Mouse (Mus musculus) adrenal gland, postnatal 36 days (tissue): ENCODE measurements around the gene Rgs16. TPM values are rescaled to one million over a fixed set of nuclear protein-coding genes. Genes with fewer than 3 reads are reported as not detected.
A peak's percentile ranks its signal among the peaks of the same experiment; 100 is the strongest.

Experiments used
- DNase-seq, 2 experiments: peaks; one replicate each; pipeline ENCODE4 v3.0.0; 2021; ENCODE audit warnings: mixed read lengths in 1 of 2
- total RNA-seq, 2 experiments: library from RNA; stranded (reverse); gene quantifications; 2 replicates each; pipeline ENCODE4 v1.2.3; 2021

Gene Rgs16
- total RNA-seq, 2 experiments from 2014 or later: 1.3 to 2.7 TPM

GRCm38 (mm10) chr1:153720935-153721334 is 19.2 kb upstream of the Rgs16 start:
- DNase-seq: peak; percentile 36 to 56

- no peak for DNase-seq
Observed at GRCm38 (mm10) chr1:153721565-153722310, 18.4 kb upstream of the Rgs16 start.

- no peak for DNase-seq
Observed at GRCm38 (mm10) chr1:153723426-153723825, 16.7 kb upstream of the Rgs16 start.

DNA sequence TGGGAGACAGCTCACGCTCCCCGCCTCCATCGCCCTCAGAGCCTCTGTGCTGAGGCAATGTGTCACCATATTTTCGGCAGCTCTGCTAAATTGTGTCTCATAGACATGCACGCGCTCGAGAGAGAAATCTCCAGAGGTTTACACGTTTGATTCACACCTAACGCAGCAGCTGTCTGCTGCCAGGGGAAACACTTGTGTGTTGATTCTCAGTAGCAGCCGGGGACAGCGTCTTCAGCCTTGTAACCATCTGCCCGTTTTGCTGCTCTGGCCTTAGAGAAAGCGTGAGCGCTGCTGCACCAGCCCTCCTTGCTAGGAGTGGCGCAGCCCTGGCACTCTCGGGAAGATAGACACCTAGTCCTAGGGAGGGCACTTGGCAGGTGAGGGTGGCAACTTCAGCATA is 13.5 kb upstream of the Rgs16 start:
- no peak for DNase-seq

- no peak for DNase-seq
Observed at GRCm38 (mm10) chr1:153729806-153730205, 10.3 kb upstream of the Rgs16 start.

DNA sequence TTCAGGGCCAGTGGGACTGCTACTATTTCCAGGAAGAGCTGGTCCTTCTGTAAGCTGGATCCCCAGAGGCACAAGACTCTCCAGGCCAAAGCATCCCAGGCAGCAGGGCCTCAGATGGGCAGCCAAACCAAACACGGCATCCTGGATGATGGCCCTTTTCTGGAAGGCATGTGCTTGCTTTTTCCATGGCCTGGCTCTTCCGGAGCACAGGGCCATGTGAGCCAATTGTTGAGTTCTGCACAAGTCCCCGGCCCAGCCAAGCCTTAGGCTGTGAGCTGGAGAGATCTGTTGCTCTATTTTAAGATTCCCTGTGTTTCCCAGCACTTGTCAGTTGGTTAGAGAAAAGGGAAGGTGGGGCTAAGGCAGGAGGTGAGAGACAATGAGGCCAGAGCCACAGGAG is 9.5 kb upstream of the Rgs16 start:
- DNase-seq: peak in 1 of 2 experiments; percentile 46

DNA sequence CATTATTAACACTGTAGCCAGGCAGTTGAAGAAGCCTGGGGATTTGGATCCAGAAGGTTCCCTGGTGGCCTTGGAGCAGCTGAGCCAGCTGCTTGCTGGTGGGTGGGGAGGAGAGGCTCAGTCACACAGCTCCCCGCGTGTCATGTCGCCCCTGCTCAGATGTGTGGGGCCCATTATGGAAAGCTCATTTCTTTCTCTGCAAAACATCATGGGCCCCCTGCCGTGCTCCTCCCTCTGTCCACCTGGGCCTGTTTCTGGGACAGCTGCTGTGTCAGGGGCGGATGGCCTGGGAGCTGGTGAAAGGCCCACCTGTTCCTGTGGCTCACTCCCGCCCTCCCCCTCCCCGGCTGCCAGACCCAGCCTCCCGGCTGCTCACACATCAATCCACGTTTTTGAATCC is 7.0 kb upstream of the Rgs16 start:
- no peak for DNase-seq

- no peak for DNase-seq
Observed at GRCm38 (mm10) chr1:153734866-153735265, 5.3 kb upstream of the Rgs16 start.

DNA sequence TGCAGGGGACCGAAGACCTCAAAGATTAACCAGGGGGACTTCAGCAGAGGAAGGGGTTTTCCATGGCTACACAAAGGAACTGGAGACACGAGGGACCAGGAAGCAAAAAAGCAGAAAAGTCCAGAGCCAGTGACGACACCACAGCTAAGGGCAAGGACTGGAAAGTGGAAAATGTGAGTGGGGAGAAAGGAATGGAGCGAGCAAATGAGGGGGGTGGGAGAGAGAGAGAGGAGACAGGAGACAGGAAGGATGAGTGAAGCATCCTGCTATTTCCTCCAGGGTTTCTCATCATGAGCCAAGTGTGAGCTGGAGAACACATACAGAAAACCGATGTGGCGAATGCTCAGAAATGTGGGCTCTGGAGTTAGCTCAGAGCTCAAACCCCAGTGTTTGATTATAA is 4.1 kb upstream of the Rgs16 start:
- no peak for DNase-seq

DNA sequence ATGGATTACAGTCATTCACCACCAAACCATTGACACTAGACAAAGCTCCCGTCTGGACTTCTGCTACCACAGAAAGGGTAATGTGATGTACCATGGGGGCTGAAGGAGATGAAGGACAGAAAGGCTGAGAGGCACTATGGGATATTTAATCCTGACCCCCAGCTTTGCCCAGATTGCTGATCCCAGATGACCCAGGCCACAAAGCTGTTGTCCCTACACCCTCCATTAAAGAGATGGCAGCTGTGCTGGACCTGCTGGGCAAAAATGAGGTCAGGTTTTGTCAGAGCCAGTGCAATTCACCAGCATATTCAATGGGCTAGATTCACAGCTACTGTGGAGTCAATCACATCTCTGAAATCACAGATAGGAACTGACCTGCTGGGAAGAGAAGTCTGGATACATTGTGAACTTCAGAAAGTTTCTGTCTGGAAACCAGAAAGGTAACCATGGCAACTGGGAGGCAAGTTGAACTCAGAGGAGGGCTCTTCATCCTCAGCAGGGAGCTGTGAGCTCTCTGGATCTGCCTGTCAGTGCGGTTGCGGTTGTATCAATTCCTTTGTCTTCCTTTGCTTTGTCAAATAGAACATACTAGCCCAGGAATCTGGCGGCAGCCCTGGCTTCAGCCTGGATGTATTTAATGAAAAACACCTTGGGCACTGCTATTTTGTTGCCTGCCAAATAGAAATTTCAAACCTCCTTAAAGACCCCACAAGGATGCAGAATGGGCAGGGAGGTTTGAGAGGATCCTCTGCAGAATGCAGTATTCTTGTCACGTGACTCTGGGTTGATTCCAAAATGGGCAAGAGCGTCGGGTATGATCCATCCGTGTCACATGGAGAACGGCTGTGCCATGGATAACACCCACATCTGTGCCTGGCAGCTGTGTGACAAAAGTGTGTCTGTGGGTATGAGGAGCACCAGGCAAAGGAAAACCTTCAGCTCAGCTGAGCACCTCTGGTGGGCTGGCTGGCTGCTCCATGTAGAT is 2.8 kb upstream of the Rgs16 start:
- no peak for DNase-seq

DNA sequence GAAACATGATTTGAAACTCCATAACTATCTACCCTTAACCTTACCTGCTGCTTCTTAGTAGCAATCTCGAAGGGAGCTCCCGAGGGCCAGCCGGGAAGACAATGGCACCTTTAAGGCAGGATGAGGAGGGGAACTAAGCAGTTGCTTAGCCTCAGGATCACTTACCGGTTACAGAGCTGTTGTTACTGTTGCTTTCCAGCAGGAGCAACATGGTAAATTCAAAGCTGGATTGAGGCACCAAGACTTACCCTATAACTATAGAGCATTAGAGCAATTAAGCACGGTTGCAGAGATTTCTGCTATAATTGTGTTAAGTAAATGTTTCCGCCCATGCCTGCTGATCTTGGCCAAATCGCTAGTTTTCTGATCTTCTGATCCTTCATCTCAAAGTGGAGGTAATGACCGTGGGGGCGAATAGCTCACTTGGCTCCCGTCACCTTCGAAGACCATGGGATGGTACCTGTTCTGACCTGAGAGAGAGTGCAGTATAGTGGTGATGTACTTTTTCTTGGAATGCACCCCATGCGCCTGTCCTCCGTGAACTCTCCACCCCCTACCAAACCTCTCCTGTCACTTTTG is 623 bp upstream of the Rgs16 start:
- DNase-seq: no peak

GRCm38 (mm10) chr1:153740775-153741400 is 739 bp downstream of the Rgs16 start:
- no peak for DNase-seq

GRCm38 (mm10) chr1:153741551-153742316 is 1.6 kb downstream of the Rgs16 start:
- DNase-seq: no peak

GRCm38 (mm10) chr1:153742374-153743155 is 2.4 kb downstream of the Rgs16 start:
- peak; percentile 78 to 84 for DNase-seq

DNA sequence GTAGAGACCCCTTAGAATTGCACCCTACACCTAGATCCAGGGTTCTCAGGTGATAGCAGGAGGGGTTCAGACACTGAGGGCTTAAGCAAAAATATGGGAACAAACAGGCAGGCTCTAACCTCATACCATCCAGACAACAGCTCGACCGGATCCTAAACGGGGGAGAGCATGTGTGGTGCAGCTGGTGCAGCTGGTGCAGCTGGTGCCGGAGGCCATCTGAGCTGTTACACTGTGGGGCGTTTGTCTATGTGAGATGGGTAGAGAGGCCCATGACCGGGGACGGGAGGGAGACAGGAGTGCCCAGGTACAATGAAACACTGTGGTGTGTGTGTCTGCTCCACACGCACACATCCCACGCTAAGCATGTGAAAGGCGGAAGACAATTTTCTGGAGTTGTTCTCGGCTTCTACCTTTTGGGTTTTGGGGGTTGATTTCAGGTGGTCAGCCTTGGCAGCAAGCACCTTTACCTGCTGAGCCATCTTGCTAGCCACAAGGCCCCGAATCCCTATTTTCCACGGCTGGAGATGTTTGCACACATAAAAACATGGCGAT is 6.0 kb downstream of the Rgs16 start:
- no peak for DNase-seq

DNA sequence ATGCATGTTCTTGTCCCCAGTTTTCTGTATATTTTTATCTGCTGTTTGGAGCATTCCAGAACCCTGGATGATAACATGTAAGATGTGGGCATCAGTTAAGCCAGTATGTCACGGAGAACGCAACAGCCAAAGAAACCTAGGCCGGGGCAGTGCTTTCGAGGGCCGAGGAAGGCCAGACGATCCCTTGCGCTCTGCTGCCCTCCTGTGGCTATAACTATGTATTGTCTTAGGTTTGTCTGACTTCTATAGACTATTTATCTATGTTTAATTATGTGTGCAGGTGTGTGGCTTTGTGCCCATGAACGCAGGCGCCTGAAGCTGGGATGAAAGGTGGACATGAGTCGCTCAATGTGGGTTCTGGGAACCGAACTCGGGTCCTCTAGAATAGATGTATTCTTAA is 6.6 kb downstream of the Rgs16 start:
- peak; percentile 73 to 83 for DNase-seq

- DNase-seq: no peak
Observed at GRCm38 (mm10) chr1:153747861-153748530, 7.8 kb downstream of the Rgs16 start.

GRCm38 (mm10) chr1:153748549-153748948 is 8.4 kb downstream of the Rgs16 start:
- peak; percentile 69 to 85 for DNase-seq

DNA sequence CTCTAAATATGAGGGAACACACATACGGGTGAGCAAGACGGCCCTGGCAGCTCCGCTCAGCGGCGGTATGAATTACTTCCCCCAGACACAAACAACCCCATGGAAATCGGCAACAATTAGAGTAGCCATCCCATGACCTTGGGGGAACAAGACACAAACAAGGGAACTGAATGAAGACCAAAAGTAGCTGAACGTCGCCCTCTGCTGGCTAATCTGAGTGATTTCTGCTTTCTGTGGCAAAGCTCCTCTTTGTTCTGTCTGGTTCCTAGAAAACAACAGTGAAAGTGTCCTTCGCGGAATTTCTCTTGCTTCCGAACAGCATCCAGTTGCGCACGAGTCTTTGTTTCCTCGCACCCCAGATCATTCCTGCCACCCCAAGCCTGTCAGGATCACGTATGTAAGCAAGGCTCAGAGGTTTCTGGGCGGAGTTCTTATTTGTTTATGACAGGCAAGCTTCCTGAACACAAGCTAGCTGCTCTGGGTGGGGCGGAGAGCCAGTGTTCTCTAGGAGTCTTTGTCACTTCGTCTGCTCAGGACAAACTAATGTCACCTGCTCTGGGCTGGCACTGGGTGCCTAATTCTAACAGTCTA is 9.2 kb downstream of the Rgs16 start, which contains the start of gene Rnasel:
TSS of gene Rnasel (plus strand) at position 216 of the 591 bp plus-strand sequence.
- peak; percentile 61 to 76 for DNase-seq
